Mouse (Mus musculus) gastrocnemius, adult 2 months (tissue): ENCODE measurements around the gene Gtdc1. TPM values are rescaled to one million over a fixed set of nuclear protein-coding genes. Genes with fewer than 3 reads are reported as not detected.
"Not testable (repeated sequence)": the region's sequence is repeated elsewhere in the genome, so short reads cannot be mapped to it uniquely, and the experiment has no call there.

ENCODE experiments used
- DNase-seq: peaks from one replicate; pipeline ENCODE4 v3.0.0; 2022
- H3K27ac ChIP-seq: fragments of 200-600 bp; 2 replicates; pipeline ENCODE4 v1.8.1; 2022; ENCODE audit warnings: mild to moderate bottlenecking
- H3K4me3 ChIP-seq: fragments of 200-600 bp; 2 replicates; pipeline ENCODE4 v1.8.1; 2022; ENCODE audit warnings: mild to moderate bottlenecking, moderate library complexity
- CTCF ChIP-seq: fragments of 200-600 bp; IDR thresholded peaks from 2 replicates; pipeline ENCODE4 v1.8.1; 2022; ENCODE audit warnings: antibody characterized with exemption, mild to moderate bottlenecking, moderate library complexity
- intact Hi-C: fragments of 180-260 bp; cut with DNase I; formaldehyde crosslinking; loops from one replicate; pipeline ENCODE4 v1.15.1; 2025
- total RNA-seq, 2 experiments: library from RNA; stranded (reverse); gene quantifications; 2 replicates each; pipeline ENCODE4 v1.2.3; 2021

Gtdc1 gene
- total RNA-seq, 2 experiments from 2014 or later = 27.8 to 29.1 TPM

- intact Hi-C loops = no loop called here
- DNase-seq = no peak
- Histone ChIP-seq H3K27ac (no peak overlapping the region), H3K4me3 (no peak overlapping the region)
- no peak for TF ChIP-seq CTCF
Measured at GRCm38 (mm10) chr2:44664049-44664448, 263.4 kb downstream of the Gtdc1 start.

GRCm38 (mm10) chr2:44659870-44660269 lies 267.6 kb downstream of the Gtdc1 start:
- TF ChIP-seq CTCF = no peak
- no peak for DNase-seq
- H3K4me3 ChIP-seq = no peak overlapping the region
- intact Hi-C loops = no loop called here
- no peak overlapping the region for H3K27ac ChIP-seq

- no peak for TF ChIP-seq CTCF
- H3K27ac ChIP-seq = no peak overlapping the region
- DNase-seq = no peak
- no peak overlapping the region for H3K4me3 ChIP-seq
- intact Hi-C loops = no loop called here
Measured at GRCm38 (mm10) chr2:44659011-44659410, 268.4 kb downstream of the Gtdc1 start.

GRCm38 (mm10) chr2:44648537-44648936 lies 278.9 kb downstream of the Gtdc1 start:
- Histone ChIP-seq H3K27ac (no peak overlapping the region), H3K4me3 (no peak overlapping the region)
- TF ChIP-seq CTCF = no peak
- DNase-seq = no peak
- intact Hi-C loops = no loop called here

- intact Hi-C loops = no loop called here
- DNase-seq = peak; percentile 65
- no peak overlapping the region for H3K27ac ChIP-seq
- no peak for TF ChIP-seq CTCF
- H3K4me3 ChIP-seq = no peak overlapping the region
Measured at GRCm38 (mm10) chr2:44646398-44646797, 281.1 kb downstream of the Gtdc1 start.

- TF ChIP-seq CTCF = no peak
- DNase-seq = peak; percentile 17
- Histone ChIP-seq H3K4me3 (no peak overlapping the region), H3K27ac (no peak overlapping the region)
- intact Hi-C loops = no loop called here
Measured at GRCm38 (mm10) chr2:44639370-44639769, 288.1 kb downstream of the Gtdc1 start.

GRCm38 (mm10) chr2:44638157-44638556 lies 289.3 kb downstream of the Gtdc1 start:
- DNase-seq = no peak
- Histone ChIP-seq H3K27ac (no peak overlapping the region), H3K4me3 (no peak overlapping the region)
- no peak for TF ChIP-seq CTCF
- intact Hi-C loops = no loop called here

- no peak for TF ChIP-seq CTCF
- no peak overlapping the region for H3K4me3 ChIP-seq
- DNase-seq = no peak
- intact Hi-C loops = no loop called here
- H3K27ac ChIP-seq = no peak overlapping the region
Measured at GRCm38 (mm10) chr2:44633971-44634370, 293.5 kb downstream of the Gtdc1 start.

GRCm38 (mm10) chr2:44633064-44633463 lies 294.4 kb downstream of the Gtdc1 start:
- no peak for DNase-seq
- no peak overlapping the region for H3K4me3 ChIP-seq
- no peak overlapping the region for H3K27ac ChIP-seq
- TF ChIP-seq CTCF = no peak
- intact Hi-C loops = no loop called here

- DNase-seq = no peak
- TF ChIP-seq CTCF = no peak
- H3K4me3 ChIP-seq = no peak overlapping the region
- H3K27ac ChIP-seq = no peak overlapping the region
- intact Hi-C loops = no loop called here
Measured at GRCm38 (mm10) chr2:44632584-44632983, 294.9 kb downstream of the Gtdc1 start.

- intact Hi-C loops = no loop called here
- TF ChIP-seq CTCF = no peak
- DNase-seq = no peak
- H3K27ac ChIP-seq = no peak overlapping the region
- no peak overlapping the region for H3K4me3 ChIP-seq
Measured at GRCm38 (mm10) chr2:44631064-44631463, 296.4 kb downstream of the Gtdc1 start.

GRCm38 (mm10) chr2:44628778-44629177 lies 298.7 kb downstream of the Gtdc1 start:
- no peak for TF ChIP-seq CTCF
- H3K4me3 ChIP-seq = no peak overlapping the region
- DNase-seq = no peak
- intact Hi-C loops = no loop called here
- H3K27ac ChIP-seq = no peak overlapping the region

GRCm38 (mm10) chr2:44625154-44625553 lies 302.3 kb downstream of the Gtdc1 start:
- DNase-seq = no peak
- Histone ChIP-seq H3K27ac (no peak overlapping the region), H3K4me3 (no peak overlapping the region)
- intact Hi-C loops = no loop called here
- TF ChIP-seq CTCF = no peak

GRCm38 (mm10) chr2:44622471-44622870 lies 305.0 kb downstream of the Gtdc1 start:
- no peak overlapping the region for H3K27ac ChIP-seq
- intact Hi-C loops = no loop called here
- TF ChIP-seq CTCF = no peak

GRCm38 (mm10) chr2:44599653-44600052 lies 327.8 kb downstream of the Gtdc1 start:
- H3K27ac ChIP-seq, DNase-seq, intact Hi-C loops, H3K4me3 ChIP-seq: not testable (repeated sequence)

More at GRCm38 (mm10) chr2:44622471-44622870, 305.0 kb downstream of the Gtdc1 start:
- H3K4me3 ChIP-seq = no peak overlapping the region
- DNase-seq = no peak
